Mouse (Mus musculus) cortical plate, adult 2 months (tissue): ENCODE data around the gene Gm11733.

ENCODE experiments used
- CTCF ChIP-seq: fragments of 200-500 bp; IDR thresholded peaks from 2 replicates; pipeline ENCODE4 v1.5.1; 2011; ENCODE audit warnings: mild to moderate bottlenecking, control low read depth, low read length; ENCODE audit not compliant: insufficient read depth; ENCODE audit errors: extremely low read depth
- POLR2A ChIP-seq: fragments of 200-500 bp; IDR thresholded peaks from 2 replicates; pipeline ENCODE4 v1.6.1; 2011; ENCODE audit warnings: mild to moderate bottlenecking, low read length, control low read depth; ENCODE audit not compliant: insufficient read depth; ENCODE audit errors: extremely low read depth

DNA sequence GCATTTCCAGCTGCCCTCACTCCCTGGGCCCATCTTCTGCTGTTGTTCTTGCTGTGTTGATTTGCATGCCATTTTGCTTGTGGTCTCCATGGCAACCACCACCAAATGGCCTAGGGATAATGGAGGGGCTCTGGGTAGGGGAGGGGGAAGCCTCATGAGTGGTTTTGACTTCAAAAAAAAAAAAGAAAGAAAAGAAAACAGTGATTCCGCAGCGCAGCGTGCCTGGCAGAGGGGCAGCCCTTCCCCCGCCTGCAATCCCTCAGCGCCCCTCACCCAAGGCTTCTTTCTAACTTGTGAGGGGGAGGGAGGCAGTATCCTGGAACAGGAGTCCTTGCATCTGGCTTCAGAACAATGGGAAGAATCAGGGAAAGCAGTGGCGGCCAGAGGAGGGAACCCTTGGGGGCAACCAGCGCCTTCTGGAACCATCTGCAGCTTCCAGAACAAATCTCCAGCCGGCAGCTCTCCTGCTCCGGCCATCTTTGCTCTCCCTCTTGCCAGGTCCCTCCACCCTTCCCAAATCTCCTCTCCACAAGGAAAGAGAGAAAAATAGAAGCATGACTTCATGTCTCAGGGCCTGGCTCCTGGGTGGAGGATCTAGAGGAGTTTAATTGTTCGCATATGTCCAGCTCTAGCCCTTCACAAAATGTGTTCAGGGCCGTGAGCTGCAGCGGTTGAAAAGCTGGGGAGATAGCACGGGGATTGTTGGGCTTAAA lies 5.0 kb upstream of the Gm11733 start:
- no peak for TF ChIP-seq CTCF
- no peak for TF ChIP-seq POLR2A
